8 mouse cellular contexts compared by ENCODE assay signal in the genomic region with DNA sequence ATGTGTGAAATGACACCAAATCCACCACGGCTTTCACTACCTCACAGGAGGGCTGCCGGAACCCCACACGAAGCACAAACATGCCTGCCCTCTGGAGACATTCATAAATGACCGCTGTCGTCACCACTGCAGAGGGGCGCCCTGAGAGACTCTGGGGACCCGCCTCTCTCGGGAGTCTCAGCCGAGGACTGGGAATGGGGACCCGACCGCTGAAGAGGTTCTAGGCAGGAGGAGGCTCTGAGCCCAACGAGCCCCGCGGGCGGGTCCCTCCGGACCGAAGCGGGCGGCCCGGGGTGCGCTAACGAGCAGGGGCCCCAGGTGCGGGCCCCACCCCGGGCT. TPM values are rescaled to one million over a fixed set of nuclear protein-coding genes. Genes with fewer than 3 reads are reported as not detected.
DNase-seq lines count a peak whose midpoint lies in the region; ATAC-seq lines count a peak whose summit lies in the region.

No protein-coding gene starts in this region.

- no peak for DNase-seq in cerebellum, postnatal 10 days
- peak; percentile 35 to 48 for DNase-seq in thymus, postnatal 10 days (ENCODE audit: low spot score in 2 of 2)
- no peak for DNase-seq in thymus, postnatal 4 days
- DNase-seq in intestine, embryonic 14.5 days (ENCODE audit: low spot score): peak; percentile 72
- DNase-seq in naive thymus-derived CD4-positive, alpha-beta T cell, adult 2 months (ENCODE audit: low read depth): peak; percentile 33
- DNase-seq in urinary bladder, postnatal 10 days (ENCODE audit: low spot score): no peak
- no peak for DNase-seq in frontal cortex, postnatal 14 days (ENCODE audit: low spot score in 2 of 2)

- peak overlapping the region; percentile 59; the same call in 1 of the 2 replicates for H3K27ac ChIP-seq in intestine, embryonic 14.5 days (ENCODE audit: low read depth)

- peak overlapping the region; percentile 56 for H3K4me3 ChIP-seq in intestine, embryonic 14.5 days (ENCODE audit: low read depth, low read length)

- H3K9me3 ChIP-seq in intestine, embryonic 14.5 days (ENCODE audit: control insufficient read depth, low read length): no peaks in the 10 kb centered on the region

- peaks cover 24% of the 10 kb centered on the region for H3K4me1 ChIP-seq in intestine, embryonic 14.5 days (replicated peaks; ENCODE audit: control insufficient read depth, insufficient read depth, low read length)

- ATAC-seq in cerebellum, adult (ENCODE audit: insufficient number of reproducible peaks, low FRiP score, low TSS enrichment): 0 out of 2 replicates have a peak, but pooled peaks have one; percentile 13
- ATAC-seq in intestine, embryonic 14.5 days (replicated peaks; ENCODE audit: low FRiP score, low TSS enrichment, low read depth): peak; percentile 29

- no peaks in the 10 kb centered on the region for H3K36me3 ChIP-seq in intestine, embryonic 14.5 days (ENCODE audit: control insufficient read depth, insufficient read depth, low read length)

- H3K9ac ChIP-seq in intestine, embryonic 14.5 days (ENCODE audit: low read length): peak overlapping the region; percentile 47

- peak overlapping the region; percentile 96 for H3K4me2 ChIP-seq in intestine, embryonic 14.5 days (ENCODE audit: low read length)

- H3K27me3 ChIP-seq in intestine, embryonic 14.5 days (replicated peaks; ENCODE audit: control insufficient read depth, insufficient read depth, low read length): peaks cover 16% of the 10 kb centered on the region

- WGBS in intestine, embryonic 14.5 days: under 1% methylated on average over 24 of the region's 24 CpGs

RNA-seq across cellular contexts. Expression of a gene that starts 0.4 kb away (rescaled TPM):
- polyA plus RNA-seq in intestine, embryonic 14.5 days (2014; fragmentation: Nextera tagmentation; extraction: Ambion mirVana): not detected in 2 replicates

RNA-seq across cellular contexts. Expression of a gene that starts 37.6 kb away (rescaled TPM):
- 26.4 and 27.9 TPM in 2 replicates for polyA plus RNA-seq in intestine, embryonic 14.5 days (2014; fragmentation: Nextera tagmentation; extraction: Ambion mirVana)

Comparison
In these comparisons a context has a peak if more than half of its experiments do, and no peak if none do; other contexts are left out.
1. DNase-seq: peak in thymus, postnatal 10 days (2 of 2), intestine, embryonic 14.5 days (single experiment) and naive thymus-derived CD4-positive, alpha-beta T cell, adult 2 months (single experiment); none in cerebellum, postnatal 10 days (0 of 2), thymus, postnatal 4 days (single experiment), urinary bladder, postnatal 10 days (single experiment) and frontal cortex, postnatal 14 days (0 of 2).